Mouse (Mus musculus) E14TG2a.4 (cell line): Measurements from ENCODE around the gene Tm4sf5.
A peak's percentile ranks its signal among the peaks of the same experiment; 100 is the strongest.

Experiments
- H3K27me3 ChIP-seq: 2 replicates; pipeline ENCODE4 v1.6.1; 2014; ENCODE audit warnings: low read length, control low read depth; ENCODE audit not compliant: insufficient read depth
- H3K36me3 ChIP-seq: 2 replicates; pipeline ENCODE4 v1.6.1; 2014; ENCODE audit warnings: low read length, control low read depth; ENCODE audit not compliant: insufficient read depth
- H3K4me1 ChIP-seq: replicated peaks from 2 replicates; pipeline ENCODE4 v1.6.1; 2014; ENCODE audit warnings: low read depth, low read length, control low read depth
- H3K4me3 ChIP-seq: replicated peaks from 2 replicates; pipeline ENCODE4 v1.5.1; 2014; ENCODE audit warnings: mild to moderate bottlenecking, low read length
- H3K9me3 ChIP-seq: 2 replicates; pipeline ENCODE4 v1.6.1; 2014; ENCODE audit warnings: low read length, control low read depth
- CTCF ChIP-seq: conservative IDR thresholded peaks from 2 replicates; pipeline ENCODE4 v1.5.1; 2014; ENCODE audit warnings: low read length
- NANOG ChIP-seq: IDR thresholded peaks from 2 replicates; pipeline ENCODE4 v1.6.1; 2014; ENCODE audit warnings: borderline replicate concordance, low read length, mixed read lengths
- POU5F1 ChIP-seq: IDR thresholded peaks from 2 replicates; pipeline ENCODE4 v1.6.1; 2014; ENCODE audit warnings: low read length, borderline replicate concordance

Tm4sf5 gene

GRCm38 (mm10) chr11:70551526-70551925 is 46.5 kb downstream of the Tm4sf5 start:
- Histone ChIP-seq H3K27me3 (peaks cover 38% of the 10 kb centered on the region), H3K36me3 (no peaks in the 10 kb centered on the region), H3K4me3 (no peak overlapping the region), H3K9me3 (no peaks in the 10 kb centered on the region), H3K4me1 (peaks cover 38% of the 10 kb centered on the region)
- TF ChIP-seq NANOG: no peak
- no peak for TF ChIP-seq CTCF
- no peak for TF ChIP-seq POU5F1

GRCm38 (mm10) chr11:70553940-70554339 is 48.9 kb downstream of the Tm4sf5 start:
- peaks cover 30% of the 10 kb centered on the region for H3K4me1 ChIP-seq
- TF ChIP-seq NANOG (no peak), POU5F1 (no peak)
- H3K4me3 ChIP-seq: no peak overlapping the region
- H3K36me3 ChIP-seq: no peaks in the 10 kb centered on the region
- H3K9me3 ChIP-seq: no peaks in the 10 kb centered on the region
- peaks cover 38% of the 10 kb centered on the region for H3K27me3 ChIP-seq

GRCm38 (mm10) chr11:70557545-70557944 is 52.5 kb downstream of the Tm4sf5 start:
- TF ChIP-seq POU5F1 (no peak), CTCF (peak; percentile 27), NANOG (no peak)
- peaks cover 38% of the 10 kb centered on the region for H3K4me1 ChIP-seq
- no peak overlapping the region for H3K4me3 ChIP-seq
- no peaks in the 10 kb centered on the region for H3K36me3 ChIP-seq
- peaks cover 27% of the 10 kb centered on the region for H3K27me3 ChIP-seq
- no peaks in the 10 kb centered on the region for H3K9me3 ChIP-seq
